Mouse (Mus musculus): ENCODE data around the gene Fbxl15. TPM values are rescaled to one million over a fixed set of nuclear protein-coding genes. Genes with fewer than 3 reads are reported as not detected.
A peak's percentile ranks its signal among the peaks of the same experiment; 100 is the strongest.

Fbxl15 gene
- polyA plus RNA-seq, 1 experiment from 2014 or later, result 25.5 TPM

DNA sequence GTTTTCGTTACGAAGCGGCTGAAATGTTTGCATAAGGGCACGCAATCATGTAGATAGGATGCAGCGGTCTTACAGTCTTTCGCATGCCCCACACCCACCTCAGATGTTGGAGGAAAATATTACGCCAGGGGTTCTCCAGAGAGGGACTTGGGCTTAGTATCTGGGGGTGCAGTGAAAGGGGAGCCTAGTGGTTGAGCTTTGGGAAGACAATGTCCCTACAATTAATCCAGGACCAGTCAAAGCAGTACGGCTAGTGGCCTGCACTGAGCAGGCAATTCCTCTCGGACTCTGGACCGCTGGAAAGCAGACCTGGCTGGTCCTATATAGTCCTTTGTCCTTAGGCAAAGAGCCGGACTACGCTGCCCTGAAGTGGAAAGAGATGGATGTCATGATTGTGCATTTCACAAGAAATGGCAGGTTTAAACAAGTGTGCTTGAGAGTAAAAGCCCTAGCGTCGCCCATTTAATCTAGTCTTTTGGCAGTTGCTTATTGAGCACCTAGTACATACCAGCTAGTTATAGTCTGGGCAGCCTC lies 386 bp upstream of the Fbxl15 start:
- no peak for DNase-seq (ENCODE audit: low spot score, missing footprints)
- Histone ChIP-seq H3K27ac (ENCODE audit: low read depth, low read length) (peak overlapping the region; percentile 89), H3K4me3 (ENCODE audit: low read depth, low read length) (peak overlapping the region; percentile 65), H3K9ac (ENCODE audit: low read length) (0 out of 2 replicates have a peak overlapping the region, but pooled peaks have one; percentile 10), H3K36me3 (ENCODE audit: control insufficient read depth, insufficient read depth, low read length) (no peaks in the 10 kb centered on the region), H3K4me2 (peak overlapping the region; percentile 100), H3K27me3 (ENCODE audit: control insufficient read depth, insufficient read depth, low read length) (peaks cover 15% of the 10 kb centered on the region), H3K9me3 (ENCODE audit: control insufficient read depth, low read length) (no peaks in the 10 kb centered on the region), H3K4me1 (ENCODE audit: control insufficient read depth, insufficient read depth, low read length) (peaks cover 31% of the 10 kb centered on the region)
- no peak for ATAC-seq (ENCODE audit: low FRiP score)
- WGBS, result 28% methylated on average over 14 of the region's 14 CpGs

DNA sequence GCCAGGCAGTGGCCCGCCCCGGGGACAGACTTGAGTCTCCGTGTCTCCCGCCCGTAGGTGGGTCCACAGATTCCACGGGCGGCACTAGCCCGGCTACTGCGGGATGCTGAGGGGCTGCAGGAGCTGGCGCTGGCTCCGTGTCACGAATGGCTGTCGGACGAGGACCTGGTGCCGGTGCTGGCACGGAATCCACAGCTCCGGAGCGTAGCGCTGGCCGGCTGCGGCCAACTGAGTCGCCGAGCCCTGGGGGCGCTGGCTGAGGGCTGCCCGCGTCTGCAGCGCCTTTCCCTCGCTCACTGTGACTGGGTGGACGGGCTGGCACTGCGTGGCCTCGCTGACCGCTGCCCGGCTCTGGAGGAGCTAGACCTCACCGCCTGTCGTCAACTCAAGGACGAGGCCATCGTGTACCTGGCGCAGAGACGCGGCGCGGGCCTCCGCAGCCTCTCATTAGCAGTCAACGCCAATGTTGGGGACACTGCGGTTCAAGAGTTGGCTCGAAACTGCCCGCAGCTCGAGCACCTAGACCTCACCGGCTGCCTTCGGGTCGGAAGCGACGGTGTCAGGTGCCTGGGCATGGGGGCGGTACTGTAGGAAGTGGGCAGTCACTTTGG lies 1.2 kb downstream of the Fbxl15 start:
- H3K4me1 ChIP-seq (ENCODE audit: control insufficient read depth, insufficient read depth, low read length), result peaks cover 33% of the 10 kb centered on the region
- 1% methylated on average over 54 of the region's 54 CpGs for WGBS
- H3K27me3 ChIP-seq (ENCODE audit: control insufficient read depth, insufficient read depth, low read length), result peaks cover 15% of the 10 kb centered on the region

DNA sequence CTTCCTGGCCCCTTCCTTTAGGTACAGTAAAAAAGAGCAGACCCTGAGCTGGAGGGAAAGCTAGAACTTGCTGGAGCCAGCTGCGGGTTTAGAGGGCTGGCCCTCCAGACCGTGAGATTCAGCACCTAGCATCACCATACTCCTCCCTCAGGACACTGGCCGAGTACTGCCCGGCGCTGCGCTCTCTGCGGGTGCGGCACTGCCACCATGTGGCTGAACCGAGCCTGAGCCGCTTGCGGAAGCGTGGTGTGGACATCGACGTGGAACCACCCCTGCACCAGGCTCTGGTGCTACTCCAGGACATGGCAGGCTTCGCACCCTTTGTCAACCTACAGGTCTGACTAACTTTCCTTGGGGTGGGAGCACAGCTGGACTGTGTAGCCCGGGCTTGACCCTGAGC lies 2.0 kb downstream of the Fbxl15 start:
- H3K36me3 ChIP-seq (ENCODE audit: control insufficient read depth, insufficient read depth, low read length), result no peaks in the 10 kb centered on the region
- H3K27me3 ChIP-seq (ENCODE audit: control insufficient read depth, insufficient read depth, low read length), result peaks cover 12% of the 10 kb centered on the region
- H3K9me3 ChIP-seq (ENCODE audit: control insufficient read depth, low read length), result no peaks in the 10 kb centered on the region
- H3K4me3 ChIP-seq (ENCODE audit: low read depth, low read length), result peak overlapping the region; percentile 4; the same call in 1 of the 2 replicates
- no peak overlapping the region for H3K9ac ChIP-seq (ENCODE audit: low read length)
- H3K27ac ChIP-seq (ENCODE audit: low read depth, low read length), result no peak overlapping the region
- H3K4me1 ChIP-seq (ENCODE audit: control insufficient read depth, insufficient read depth, low read length), result peaks cover 33% of the 10 kb centered on the region
- DNase-seq (ENCODE audit: low spot score, missing footprints) (peak; percentile 96), ATAC-seq (ENCODE audit: low FRiP score) (peak; percentile 38)
- 6% methylated on average over 16 of the region's 16 CpGs for WGBS
- H3K4me2 ChIP-seq, result peak overlapping the region; percentile 19; the same call in 1 of the 2 replicates

More for the DNA sequence above, 1.2 kb downstream of the Fbxl15 start:
- Histone ChIP-seq H3K9me3 (ENCODE audit: control insufficient read depth, low read length) (no peaks in the 10 kb centered on the region), H3K4me2 (peak overlapping the region; percentile 100), H3K4me3 (ENCODE audit: low read depth, low read length) (peak overlapping the region; percentile 65), H3K27ac (ENCODE audit: low read depth, low read length) (peak overlapping the region; percentile 89), H3K9ac (ENCODE audit: low read length) (peak overlapping the region; percentile 80), H3K36me3 (ENCODE audit: control insufficient read depth, insufficient read depth, low read length) (no peaks in the 10 kb centered on the region)
- ATAC-seq (ENCODE audit: low FRiP score) (no peak), DNase-seq (ENCODE audit: low spot score, missing footprints) (peak; percentile 89)

DNA sequence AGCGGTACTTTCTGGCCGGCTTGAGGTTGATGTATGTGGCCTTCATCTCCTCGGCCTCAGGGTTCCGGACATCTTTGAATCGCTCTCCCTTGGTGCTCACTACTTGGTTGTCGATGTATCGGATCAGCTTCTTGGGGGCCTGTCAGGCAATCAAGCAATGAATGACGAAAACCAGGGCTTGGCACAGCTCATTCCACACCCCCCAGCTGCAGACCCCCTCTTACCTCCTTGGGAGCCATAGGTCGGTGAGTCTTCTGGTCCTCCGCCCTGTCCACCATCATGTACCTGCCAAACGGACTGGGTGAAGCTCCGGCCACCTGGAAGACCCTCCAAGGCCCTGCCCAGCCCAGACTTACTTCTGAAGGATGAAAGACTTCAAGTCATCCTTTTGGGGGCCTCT lies 2.7 kb downstream of the Fbxl15 start:
- H3K27ac ChIP-seq (ENCODE audit: low read depth, low read length), result no peak overlapping the region
- ATAC-seq (ENCODE audit: low FRiP score), result no peak
- DNase-seq (ENCODE audit: low spot score, missing footprints), result no peak
- no peaks in the 10 kb centered on the region for H3K9me3 ChIP-seq (ENCODE audit: control insufficient read depth, low read length)
- 91% methylated on average over 12 of the region's 12 CpGs for WGBS
- no peak overlapping the region for H3K9ac ChIP-seq (ENCODE audit: low read length)
- H3K36me3 ChIP-seq (ENCODE audit: control insufficient read depth, insufficient read depth, low read length), result no peaks in the 10 kb centered on the region
- no peak overlapping the region for H3K4me2 ChIP-seq
- no peak overlapping the region for H3K4me3 ChIP-seq (ENCODE audit: low read depth, low read length)
- peaks cover 5% of the 10 kb centered on the region; the same call in 1 of the 2 replicates for H3K27me3 ChIP-seq (ENCODE audit: control insufficient read depth, insufficient read depth, low read length)
- peaks cover 32% of the 10 kb centered on the region for H3K4me1 ChIP-seq (ENCODE audit: control insufficient read depth, insufficient read depth, low read length)

DNA sequence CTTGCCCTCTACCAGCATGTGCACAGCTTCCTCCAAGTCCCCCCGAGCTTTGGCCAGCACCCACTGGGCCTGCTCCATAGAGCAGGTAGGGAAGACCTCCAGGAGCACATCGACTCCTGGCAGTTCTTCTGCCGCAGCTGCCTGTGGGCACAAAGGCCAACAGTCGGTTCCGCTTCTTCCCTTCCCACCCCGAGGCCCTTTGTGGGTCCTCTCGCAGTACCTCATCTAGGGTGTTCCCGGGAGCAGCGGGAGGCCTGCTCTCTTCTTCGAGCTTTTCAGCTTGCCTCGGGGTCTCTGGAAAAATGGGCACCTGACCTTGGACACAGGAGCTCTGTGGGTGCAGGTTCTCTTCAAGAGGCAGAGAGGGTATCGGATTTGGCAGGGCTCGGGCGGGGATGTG lies 3.3 kb downstream of the Fbxl15 start:
- Histone ChIP-seq H3K4me2 (no peak overlapping the region), H3K9me3 (ENCODE audit: control insufficient read depth, low read length) (no peaks in the 10 kb centered on the region), H3K27me3 (ENCODE audit: control insufficient read depth, insufficient read depth, low read length) (0 out of 2 replicates have a peak, but pooled peaks cover 3% of the 10 kb centered on the region), H3K36me3 (ENCODE audit: control insufficient read depth, insufficient read depth, low read length) (no peaks in the 10 kb centered on the region), H3K27ac (ENCODE audit: low read depth, low read length) (no peak overlapping the region), H3K9ac (ENCODE audit: low read length) (no peak overlapping the region), H3K4me3 (ENCODE audit: low read depth, low read length) (no peak overlapping the region), H3K4me1 (ENCODE audit: control insufficient read depth, insufficient read depth, low read length) (peaks cover 26% of the 10 kb centered on the region)
- no peak for ATAC-seq (ENCODE audit: low FRiP score)
- 93% methylated on average over 14 of the region's 14 CpGs for WGBS
- DNase-seq (ENCODE audit: low spot score, missing footprints), result peak; percentile 80

DNA sequence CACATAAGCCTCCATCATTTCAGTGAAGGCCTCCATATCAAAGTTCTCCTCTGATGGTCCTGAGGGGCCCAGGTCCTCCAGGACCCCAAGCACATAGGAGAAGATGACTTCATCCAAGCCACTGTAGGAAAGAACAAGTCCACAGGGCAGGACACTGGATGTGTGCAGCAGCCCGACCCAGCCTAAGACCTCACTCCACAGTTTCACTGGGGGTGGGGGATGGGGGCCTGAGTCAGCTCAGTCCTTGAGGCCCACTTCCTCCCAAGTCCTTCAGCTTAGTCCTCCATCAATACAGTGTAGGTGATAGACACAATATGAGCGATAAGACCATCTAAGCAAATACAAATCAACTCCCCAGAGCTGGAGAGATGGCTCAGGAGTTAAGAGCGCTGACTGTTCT lies 4.0 kb downstream of the Fbxl15 start:
- peaks cover 23% of the 10 kb centered on the region for H3K4me1 ChIP-seq (ENCODE audit: control insufficient read depth, insufficient read depth, low read length)
- H3K27ac ChIP-seq (ENCODE audit: low read depth, low read length), result no peak overlapping the region
- H3K27me3 ChIP-seq (ENCODE audit: control insufficient read depth, insufficient read depth, low read length), result no peaks in the 10 kb centered on the region
- no peaks in the 10 kb centered on the region for H3K9me3 ChIP-seq (ENCODE audit: control insufficient read depth, low read length)
- H3K36me3 ChIP-seq (ENCODE audit: control insufficient read depth, insufficient read depth, low read length), result no peaks in the 10 kb centered on the region
- no peak overlapping the region for H3K4me3 ChIP-seq (ENCODE audit: low read depth, low read length)
- 88% methylated on average over 3 of the region's 3 CpGs for WGBS
- no peak for ATAC-seq (ENCODE audit: low FRiP score)
- no peak overlapping the region for H3K9ac ChIP-seq (ENCODE audit: low read length)
- no peak overlapping the region for H3K4me2 ChIP-seq
- DNase-seq (ENCODE audit: low spot score, missing footprints), result peak; percentile 68

DNA sequence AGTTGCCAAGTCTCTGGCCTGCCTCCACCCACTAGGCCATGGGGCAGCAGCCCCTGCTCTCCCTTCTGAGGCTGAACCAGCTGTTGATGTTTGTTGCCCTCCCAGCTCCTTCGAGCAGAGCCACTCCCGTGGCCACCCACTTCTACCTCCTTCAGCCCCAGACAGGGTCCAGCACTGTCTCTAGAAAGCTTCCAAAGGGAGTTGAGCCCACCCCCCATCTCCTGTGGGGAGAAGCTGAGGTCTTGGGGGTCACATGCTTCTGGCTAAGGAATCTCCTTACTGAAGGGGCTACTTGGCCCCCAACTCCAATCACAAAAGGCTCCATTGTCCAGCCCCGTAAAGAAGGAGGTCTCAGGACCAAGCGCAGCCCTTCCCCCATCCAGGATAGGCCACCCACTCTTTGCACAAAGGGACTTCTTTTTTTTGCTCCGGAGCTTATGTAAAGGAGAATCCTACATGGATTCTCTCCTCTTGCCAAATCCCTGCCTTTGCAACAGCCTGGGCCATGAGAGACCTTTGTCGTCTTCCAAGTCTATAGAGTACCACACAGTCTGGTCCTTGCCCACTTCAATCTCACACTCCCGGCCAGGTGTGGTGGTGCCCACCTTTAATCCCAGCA lies 4.8 kb downstream of the Fbxl15 start:
- ATAC-seq (ENCODE audit: low FRiP score) (no peak), DNase-seq (ENCODE audit: low spot score, missing footprints) (peak; percentile 87)
- Histone ChIP-seq H3K9me3 (ENCODE audit: control insufficient read depth, low read length) (no peaks in the 10 kb centered on the region), H3K27ac (ENCODE audit: low read depth, low read length) (peak overlapping the region; percentile 11; the same call in 1 of the 2 replicates), H3K36me3 (ENCODE audit: control insufficient read depth, insufficient read depth, low read length) (no peaks in the 10 kb centered on the region), H3K4me2 (peak overlapping the region; percentile 1; the same call in 1 of the 2 replicates), H3K4me1 (ENCODE audit: control insufficient read depth, insufficient read depth, low read length) (peaks cover 22% of the 10 kb centered on the region), H3K27me3 (ENCODE audit: control insufficient read depth, insufficient read depth, low read length) (no peaks in the 10 kb centered on the region), H3K4me3 (ENCODE audit: low read depth, low read length) (no peak overlapping the region), H3K9ac (ENCODE audit: low read length) (peak overlapping the region; percentile 1; the same call in 1 of the 2 replicates)
- WGBS, result 37% methylated on average over 7 of the region's 7 CpGs

DNA sequence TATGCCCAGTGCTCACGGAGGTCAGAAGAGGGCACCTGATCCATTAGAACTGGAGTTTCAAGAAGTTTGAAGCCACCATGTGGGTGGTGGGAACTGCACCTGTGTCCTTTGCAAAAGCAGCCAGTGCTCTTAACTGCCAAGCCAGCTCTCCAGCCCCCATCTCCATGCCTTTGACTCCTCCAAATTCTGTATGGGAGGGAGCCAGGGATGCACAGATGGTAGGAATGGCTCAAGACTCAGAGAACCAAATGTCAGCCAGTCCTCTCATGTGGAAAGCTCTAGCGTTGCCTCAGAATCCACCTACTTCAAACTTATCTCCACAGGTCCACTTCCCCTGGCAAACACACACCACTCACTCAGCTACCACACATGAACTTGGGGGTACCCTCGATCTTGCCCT lies 5.9 kb downstream of the Fbxl15 start:
- Histone ChIP-seq H3K36me3 (ENCODE audit: control insufficient read depth, insufficient read depth, low read length) (no peaks in the 10 kb centered on the region), H3K4me3 (ENCODE audit: low read depth, low read length) (no peak overlapping the region), H3K9ac (ENCODE audit: low read length) (no peak overlapping the region), H3K4me1 (ENCODE audit: control insufficient read depth, insufficient read depth, low read length) (peaks cover 22% of the 10 kb centered on the region), H3K27me3 (ENCODE audit: control insufficient read depth, insufficient read depth, low read length) (no peaks in the 10 kb centered on the region), H3K9me3 (ENCODE audit: control insufficient read depth, low read length) (no peaks in the 10 kb centered on the region), H3K4me2 (no peak overlapping the region), H3K27ac (ENCODE audit: low read depth, low read length) (no peak overlapping the region)
- 94% methylated on average over 3 of the region's 3 CpGs for WGBS
- no peak for ATAC-seq (ENCODE audit: low FRiP score)
- peak; percentile 45 for DNase-seq (ENCODE audit: low spot score, missing footprints)

DNA sequence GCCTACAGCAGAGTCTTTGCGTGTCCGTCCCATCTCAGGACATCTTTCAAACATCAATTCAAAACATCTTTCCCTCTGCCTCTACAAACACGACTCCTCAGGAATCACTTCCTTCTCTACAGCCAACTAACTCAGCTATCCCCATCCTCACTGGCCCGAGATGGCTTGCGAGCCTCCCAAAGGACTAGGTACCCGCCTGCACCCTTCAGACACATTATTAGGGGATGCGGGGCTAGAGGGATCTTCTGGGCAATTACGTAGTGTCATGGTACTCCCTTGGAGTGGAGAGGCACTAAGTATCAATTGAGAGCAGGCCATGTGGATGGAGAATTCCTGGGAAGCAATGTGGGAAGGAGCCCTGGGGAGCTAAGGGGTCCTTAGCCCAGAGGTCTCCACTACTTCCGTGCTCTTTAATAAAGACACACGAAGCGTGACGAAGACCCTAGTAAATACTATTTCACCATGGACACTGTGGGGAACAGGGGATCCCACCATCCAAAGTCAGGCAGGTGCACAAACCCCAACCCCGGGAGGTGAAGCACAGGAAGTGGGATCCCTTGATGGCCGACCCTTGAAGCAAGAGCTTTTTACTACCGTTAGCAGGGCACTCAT lies 9.8 kb downstream of the Fbxl15 start:
- Histone ChIP-seq H3K27ac (ENCODE audit: low read depth, low read length) (peak overlapping the region; percentile 57), H3K36me3 (ENCODE audit: control insufficient read depth, insufficient read depth, low read length) (no peaks in the 10 kb centered on the region), H3K9ac (ENCODE audit: low read length) (peak overlapping the region; percentile 88), H3K4me1 (ENCODE audit: control insufficient read depth, insufficient read depth, low read length) (peaks cover 9% of the 10 kb centered on the region), H3K4me3 (ENCODE audit: low read depth, low read length) (peak overlapping the region; percentile 73), H3K4me2 (peak overlapping the region; percentile 81), H3K27me3 (ENCODE audit: control insufficient read depth, insufficient read depth, low read length) (no peaks in the 10 kb centered on the region), H3K9me3 (ENCODE audit: control insufficient read depth, low read length) (no peaks in the 10 kb centered on the region)
- ATAC-seq (ENCODE audit: low FRiP score), result no peak
- DNase-seq (ENCODE audit: low spot score, missing footprints), result no peak
- WGBS, result 34% methylated on average over 15 of the region's 15 CpGs

All from midbrain, embryonic 11.5 days (tissue).